Mouse (Mus musculus) stomach, postnatal 0 days (tissue): ENCODE measurements around the gene Cdk8. TPM values are rescaled to one million over a fixed set of nuclear protein-coding genes. Genes with fewer than 3 reads are reported as not detected.

Experiments
- ATAC-seq: fragments of 200-750 bp; cut with Nextera tagmentation; 2 replicates; pipeline ENCODE4 v1.8.0; 2017; ENCODE audit not compliant: low FRiP score, low TSS enrichment
- DNase-seq: peaks from one replicate; pipeline ENCODE4 v3.0.0-alpha.2; 2016; ENCODE audit warnings: low spot score
- H3K27ac ChIP-seq: fragments of 300-500 bp; sonication (generic); replicated peaks from 2 replicates; pipeline ENCODE4 v1.5.1; 2014; ENCODE audit warnings: mild to moderate bottlenecking, control low read depth
- H3K27me3 ChIP-seq: fragments of 300-500 bp; sonication (generic); 2 replicates; pipeline ENCODE4 v1.6.1; 2014; ENCODE audit warnings: low read length; ENCODE audit not compliant: control insufficient read depth, insufficient read depth
- H3K36me3 ChIP-seq: fragments of 300-500 bp; sonication (generic); 2 replicates; pipeline ENCODE4 v1.6.1; 2014; ENCODE audit warnings: low read length, mixed read lengths; ENCODE audit not compliant: control insufficient read depth, insufficient read depth
- H3K4me1 ChIP-seq: fragments of 300-500 bp; sonication (generic); replicated peaks from 2 replicates; pipeline ENCODE4 v1.6.1; 2014; ENCODE audit warnings: antibody characterized with exemption; ENCODE audit not compliant: control insufficient read depth, insufficient read depth
- H3K4me2 ChIP-seq: fragments of 300-500 bp; sonication (generic); replicated peaks from 2 replicates; pipeline ENCODE4 v1.6.1; 2014; ENCODE audit warnings: low read depth, mild to moderate bottlenecking, control low read depth, moderate library complexity
- H3K4me3 ChIP-seq: fragments of 300-500 bp; sonication (generic); 2 replicates; pipeline ENCODE4 v1.5.1; 2014; ENCODE audit warnings: low read depth, low read length, control low read depth
- H3K9ac ChIP-seq: fragments of 300-500 bp; sonication (generic); 2 replicates; pipeline ENCODE4 v1.6.1; 2014; ENCODE audit warnings: mild to moderate bottlenecking, low read length, control low read depth, mixed read lengths
- H3K9me3 ChIP-seq: fragments of 300-500 bp; sonication (generic); 2 replicates; pipeline ENCODE4 v1.6.1; 2016; ENCODE audit warnings: low read length; ENCODE audit not compliant: control insufficient read depth
- CTCF ChIP-seq: IDR thresholded peaks from 2 replicates; pipeline ENCODE4 v1.5.1; 2016; ENCODE audit warnings: antibody characterized with exemption, low read depth, mild to moderate bottlenecking, moderate library complexity
- EP300 ChIP-seq: optimal IDR thresholded peaks from 2 replicates; pipeline ENCODE3; 2016; ENCODE audit warnings: antibody characterized with exemption
- WGBS: fragments of 180-500 bp; shearing (Covaris S2); extraction: QIAGEN DNeasy Blood & Tissue Kit; methylation state at CpG from one replicate; pipeline ENCODE4 v1.1.7; 2014; 5-methylcytosine and 5-hydroxymethylcytosine counted together
- polyA plus RNA-seq: library from polyadenylated mRNA; unstranded; fragments of >200 nt; fragmentation: Nextera tagmentation; extraction: Ambion mirVana; gene quantifications from 2 replicates; pipeline ENCODE4 v1.2.1, GENCODE M21; 2015

Gene Cdk8
- polyA plus RNA-seq, 1 experiment from 2014 or later = 12.2 TPM

- H3K9ac ChIP-seq = no peak overlapping the region
- no peak for ATAC-seq
- no peaks in the 10 kb centered on the region for H3K4me1 ChIP-seq
- H3K4me2 ChIP-seq = no peak overlapping the region
- no peaks in the 10 kb centered on the region for H3K36me3 ChIP-seq
- H3K27ac ChIP-seq = no peak overlapping the region
- 67% methylated on average over 3 of the region's 3 CpGs for WGBS
- DNase-seq = no peak
- H3K4me3 ChIP-seq = no peak overlapping the region
- no peaks in the 10 kb centered on the region for H3K9me3 ChIP-seq
- no peaks in the 10 kb centered on the region for H3K27me3 ChIP-seq
- TF ChIP-seq CTCF = no peak
- no peak for TF ChIP-seq EP300
Measured at GRCm38 (mm10) chr5:146349183-146349582, 118.2 kb downstream of the Cdk8 start.

- WGBS = 64% methylated on average over 11 of the region's 11 CpGs
- no peak for DNase-seq
- H3K9ac ChIP-seq = no peak overlapping the region
- TF ChIP-seq CTCF (no peak), EP300 (no peak)
- no peaks in the 10 kb centered on the region for H3K4me1 ChIP-seq
- no peaks in the 10 kb centered on the region for H3K27me3 ChIP-seq
- no peak overlapping the region for H3K27ac ChIP-seq
- no peak overlapping the region for H3K4me3 ChIP-seq
- no peak overlapping the region for H3K4me2 ChIP-seq
- no peaks in the 10 kb centered on the region for H3K9me3 ChIP-seq
- no peaks in the 10 kb centered on the region for H3K36me3 ChIP-seq
- ATAC-seq = no peak
Measured at GRCm38 (mm10) chr5:146350784-146351183, 119.8 kb downstream of the Cdk8 start.

- Histone ChIP-seq H3K36me3 (no peaks in the 10 kb centered on the region), H3K4me2 (no peak overlapping the region), H3K27ac (no peak overlapping the region), H3K27me3 (no peaks in the 10 kb centered on the region), H3K4me3 (no peak overlapping the region), H3K9me3 (no peaks in the 10 kb centered on the region), H3K4me1 (no peaks in the 10 kb centered on the region), H3K9ac (no peak overlapping the region)
- DNase-seq (no peak), ATAC-seq (no peak)
- WGBS = 85% methylated on average over 7 of the region's 7 CpGs
- TF ChIP-seq EP300 (no peak), CTCF (no peak)
Measured at GRCm38 (mm10) chr5:146352006-146352405, 121.0 kb downstream of the Cdk8 start.

Other genes starting within 250 kb of the Cdk8 start
- 0.27 and 0.58 TPM in 2 replicates for gene Cyp3a25, start 221.6 kb upstream of the Cdk8 start, polyA plus RNA-seq
- 0.06 TPM in 1 of 2 replicates, not detected in the other for gene Cyp3a59, start 152.0 kb upstream of the Cdk8 start, polyA plus RNA-seq
- not detected in 2 replicates for gene Gm5565, start 70.7 kb upstream of the Cdk8 start, polyA plus RNA-seq
- gene Gm6309, start 60.5 kb upstream of the Cdk8 start, polyA plus RNA-seq = not detected in 2 replicates
- not detected in 2 replicates for gene 1700001J03Rik, start 45.9 kb upstream of the Cdk8 start, polyA plus RNA-seq
- 35.9 and 38.3 TPM in 2 replicates for gene Rnf6, start 9.7 kb upstream of the Cdk8 start, polyA plus RNA-seq
- gene Wasf3, start 153.8 kb downstream of the Cdk8 start, polyA plus RNA-seq = 0.45 and 0.50 TPM in 2 replicates